Mouse (Mus musculus): ENCODE results near the gene Tsfm. TPM values are rescaled to one million over a fixed set of nuclear protein-coding genes. Genes with fewer than 3 reads are reported as not detected.

The Tsfm gene
- polyA plus RNA-seq, 1 experiment from 2014 or later: 97.1 TPM

GRCm38 (mm10) chr10:126988513-126989165, 42.0 kb downstream of the Tsfm start:
- Histone ChIP-seq H3K27ac (ENCODE audit: low read depth, low read length) (peak overlapping the region; percentile 58), H3K4me2 (peak overlapping the region; percentile 31; the same call in 1 of the 2 replicates), H3K36me3 (ENCODE audit: control insufficient read depth, insufficient read depth, low read length) (peaks cover 8% of the 10 kb centered on the region), H3K27me3 (ENCODE audit: control insufficient read depth, insufficient read depth, low read length) (no peaks in the 10 kb centered on the region), H3K4me3 (ENCODE audit: low read depth, low read length) (no peak overlapping the region), H3K9ac (ENCODE audit: low read depth, low read length) (peak overlapping the region; percentile 49; the same call in 1 of the 2 replicates), H3K4me1 (ENCODE audit: control insufficient read depth, insufficient read depth, low read length) (peaks cover 66% of the 10 kb centered on the region), H3K9me3 (replicated peaks; ENCODE audit: control insufficient read depth, low read length) (no peaks in the 10 kb centered on the region)
- WGBS (ENCODE audit: insufficient replicate concordance): 24% methylated on average over 5 of the region's 5 CpGs
- no peak for ATAC-seq (replicated peaks; ENCODE audit: insufficient number of reproducible peaks, low FRiP score, low TSS enrichment)

DNA sequence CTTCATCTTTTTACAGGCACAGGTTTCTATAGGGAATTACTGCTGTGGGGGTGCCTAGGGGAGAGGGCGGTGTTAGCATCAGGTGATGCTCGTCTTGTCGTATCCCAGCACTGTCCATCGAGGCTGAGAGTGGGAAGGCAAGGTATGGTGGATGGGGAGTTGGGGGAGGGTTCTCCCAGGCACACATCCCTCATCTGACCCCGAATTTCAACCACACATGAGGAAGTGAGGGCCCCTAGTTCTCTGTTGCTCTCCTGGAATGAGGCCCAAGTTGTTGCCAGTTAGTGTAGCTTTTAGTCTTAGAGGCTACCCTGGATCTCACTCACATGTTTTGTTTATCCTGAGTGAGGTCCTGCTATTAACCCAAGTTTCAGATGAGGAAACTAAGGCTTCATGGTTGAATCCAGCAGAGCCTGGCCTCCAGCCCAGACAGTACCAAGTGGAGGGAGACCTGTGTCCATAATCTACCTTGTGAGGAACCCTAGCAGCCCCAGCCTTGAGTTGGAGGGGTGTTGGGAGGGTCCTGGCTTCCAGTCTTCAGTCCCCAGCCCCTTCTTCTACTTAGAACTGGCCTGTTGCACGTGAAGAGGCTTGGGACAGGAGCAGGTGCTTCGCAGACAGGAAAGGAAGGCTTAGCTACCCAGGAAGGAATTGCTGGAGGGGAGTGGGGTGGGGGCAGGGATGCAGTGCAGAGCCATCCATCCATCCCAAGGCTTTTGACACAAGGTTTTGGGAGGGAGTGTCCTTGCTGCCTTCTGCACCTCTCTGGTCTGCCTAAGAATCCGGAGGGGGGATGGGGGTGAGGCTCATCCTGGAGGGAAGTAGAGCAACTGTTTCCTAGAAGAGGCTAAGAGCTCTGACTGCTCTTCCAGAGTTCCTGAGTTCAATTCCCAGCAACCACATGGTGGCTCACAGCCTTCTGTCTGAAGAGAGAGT, 43.2 kb downstream of the Tsfm start:
- H3K4me1 ChIP-seq (ENCODE audit: control insufficient read depth, insufficient read depth, low read length): peaks cover 78% of the 10 kb centered on the region
- peak overlapping the region; percentile 58 for H3K27ac ChIP-seq (ENCODE audit: low read depth, low read length)
- H3K9ac ChIP-seq (ENCODE audit: low read depth, low read length): peak overlapping the region; percentile 55
- WGBS (ENCODE audit: insufficient replicate concordance): 50% methylated on average over 8 of the region's 8 CpGs
- H3K27me3 ChIP-seq (ENCODE audit: control insufficient read depth, insufficient read depth, low read length): no peaks in the 10 kb centered on the region
- H3K9me3 ChIP-seq (replicated peaks; ENCODE audit: control insufficient read depth, low read length): no peaks in the 10 kb centered on the region
- H3K36me3 ChIP-seq (ENCODE audit: control insufficient read depth, insufficient read depth, low read length): peaks cover 3% of the 10 kb centered on the region
- ATAC-seq (replicated peaks; ENCODE audit: insufficient number of reproducible peaks, low FRiP score, low TSS enrichment): no peak
- H3K4me2 ChIP-seq: peak overlapping the region; percentile 36
- H3K4me3 ChIP-seq (ENCODE audit: low read depth, low read length): no peak overlapping the region

GRCm38 (mm10) chr10:126986541-126986961, 44.1 kb downstream of the Tsfm start:
- 48% methylated on average over 4 of the region's 4 CpGs for WGBS (ENCODE audit: insufficient replicate concordance)
- ATAC-seq (replicated peaks; ENCODE audit: insufficient number of reproducible peaks, low FRiP score, low TSS enrichment): peak; percentile 50; the same call in 1 of the 2 replicates
- H3K4me2 ChIP-seq: peak overlapping the region; percentile 36
- no peaks in the 10 kb centered on the region for H3K27me3 ChIP-seq (ENCODE audit: control insufficient read depth, insufficient read depth, low read length)
- H3K9ac ChIP-seq (ENCODE audit: low read depth, low read length): no peak overlapping the region
- peaks cover 87% of the 10 kb centered on the region for H3K4me1 ChIP-seq (ENCODE audit: control insufficient read depth, insufficient read depth, low read length)
- H3K4me3 ChIP-seq (ENCODE audit: low read depth, low read length): no peak overlapping the region
- H3K27ac ChIP-seq (ENCODE audit: low read depth, low read length): peak overlapping the region; percentile 58
- H3K36me3 ChIP-seq (ENCODE audit: control insufficient read depth, insufficient read depth, low read length): no peaks in the 10 kb centered on the region
- no peaks in the 10 kb centered on the region for H3K9me3 ChIP-seq (replicated peaks; ENCODE audit: control insufficient read depth, low read length)

- no peaks in the 10 kb centered on the region for H3K36me3 ChIP-seq (ENCODE audit: control insufficient read depth, insufficient read depth, low read length)
- H3K9me3 ChIP-seq (replicated peaks; ENCODE audit: control insufficient read depth, low read length): no peaks in the 10 kb centered on the region
- 88% methylated on average over 9 of the region's 9 CpGs for WGBS (ENCODE audit: insufficient replicate concordance)
- no peaks in the 10 kb centered on the region for H3K27me3 ChIP-seq (ENCODE audit: control insufficient read depth, insufficient read depth, low read length)
- no peak for ATAC-seq (replicated peaks; ENCODE audit: insufficient number of reproducible peaks, low FRiP score, low TSS enrichment)
- peaks cover 90% of the 10 kb centered on the region for H3K4me1 ChIP-seq (ENCODE audit: control insufficient read depth, insufficient read depth, low read length)
- no peak overlapping the region for H3K27ac ChIP-seq (ENCODE audit: low read depth, low read length)
- no peak overlapping the region for H3K9ac ChIP-seq (ENCODE audit: low read depth, low read length)
- no peak overlapping the region for H3K4me3 ChIP-seq (ENCODE audit: low read depth, low read length)
- no peak overlapping the region for H3K4me2 ChIP-seq
Observed at GRCm38 (mm10) chr10:126985579-126985978, 45.1 kb downstream of the Tsfm start.

- WGBS (ENCODE audit: insufficient replicate concordance): 75% methylated on average over 4 of the region's 4 CpGs
- Histone ChIP-seq H3K9ac (ENCODE audit: low read depth, low read length) (peak overlapping the region; percentile 1; the same call in 1 of the 2 replicates), H3K27ac (ENCODE audit: low read depth, low read length) (peak overlapping the region; percentile 64)
Observed at GRCm38 (mm10) chr10:126985127-126985526, 45.5 kb downstream of the Tsfm start.

DNA sequence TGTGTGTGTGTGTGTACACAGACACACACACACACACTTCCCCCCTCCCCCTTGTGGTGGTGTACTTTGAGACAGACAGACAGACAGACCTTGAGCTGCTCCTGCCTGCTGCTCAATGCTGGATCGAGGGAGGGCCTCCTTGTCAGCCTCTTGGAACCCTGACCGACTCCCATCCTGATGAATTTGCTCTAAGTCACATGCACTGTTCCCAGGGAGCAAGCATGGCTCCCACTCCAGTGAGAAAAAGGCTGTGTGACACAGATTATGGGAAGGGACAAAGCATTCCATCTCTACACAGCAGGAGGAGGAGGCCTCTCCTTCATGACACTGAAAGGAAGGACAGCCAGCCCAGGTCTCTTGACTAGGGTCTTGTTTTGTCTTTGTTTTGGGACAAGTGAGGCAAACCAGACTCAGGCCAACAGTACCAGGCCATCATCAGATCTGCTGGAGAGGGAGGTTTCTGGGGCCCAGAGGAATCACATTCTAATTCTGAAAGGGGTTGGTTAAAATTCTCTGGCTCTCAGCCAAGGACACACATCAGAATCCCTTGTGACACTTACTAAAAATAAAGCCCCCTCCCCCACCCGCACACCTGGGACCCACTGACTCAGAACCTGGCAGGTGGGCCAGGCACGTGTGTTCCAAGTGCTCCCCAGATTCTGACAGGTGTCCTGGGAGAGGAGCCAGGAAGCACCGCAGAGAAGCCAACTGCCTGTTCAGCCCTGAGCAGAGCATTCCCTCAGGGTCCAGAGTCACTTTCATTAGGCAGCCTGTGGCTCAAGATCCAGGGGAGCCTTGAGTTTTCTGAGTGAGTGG, 46.2 kb downstream of the Tsfm start:
- H3K4me1 ChIP-seq (ENCODE audit: control insufficient read depth, insufficient read depth, low read length): peaks cover 86% of the 10 kb centered on the region
- H3K4me3 ChIP-seq (ENCODE audit: low read depth, low read length): no peak overlapping the region
- 38% methylated on average over 5 of the region's 5 CpGs for WGBS (ENCODE audit: insufficient replicate concordance)
- peak overlapping the region; percentile 81 for H3K4me2 ChIP-seq
- no peaks in the 10 kb centered on the region for H3K36me3 ChIP-seq (ENCODE audit: control insufficient read depth, insufficient read depth, low read length)
- peak overlapping the region; percentile 17 for H3K9ac ChIP-seq (ENCODE audit: low read depth, low read length)
- peak overlapping the region; percentile 64 for H3K27ac ChIP-seq (ENCODE audit: low read depth, low read length)
- H3K27me3 ChIP-seq (ENCODE audit: control insufficient read depth, insufficient read depth, low read length): no peaks in the 10 kb centered on the region
- H3K9me3 ChIP-seq (replicated peaks; ENCODE audit: control insufficient read depth, low read length): no peaks in the 10 kb centered on the region
- no peak for ATAC-seq (replicated peaks; ENCODE audit: insufficient number of reproducible peaks, low FRiP score, low TSS enrichment)

More at GRCm38 (mm10) chr10:126985127-126985526, 45.5 kb downstream of the Tsfm start:
- ATAC-seq (replicated peaks; ENCODE audit: insufficient number of reproducible peaks, low FRiP score, low TSS enrichment): no peak
- Histone ChIP-seq H3K4me2 (peak overlapping the region; percentile 81), H3K27me3 (ENCODE audit: control insufficient read depth, insufficient read depth, low read length) (no peaks in the 10 kb centered on the region), H3K9me3 (replicated peaks; ENCODE audit: control insufficient read depth, low read length) (no peaks in the 10 kb centered on the region), H3K4me3 (ENCODE audit: low read depth, low read length) (no peak overlapping the region), H3K4me1 (ENCODE audit: control insufficient read depth, insufficient read depth, low read length) (peaks cover 88% of the 10 kb centered on the region), H3K36me3 (ENCODE audit: control insufficient read depth, insufficient read depth, low read length) (no peaks in the 10 kb centered on the region)

DNA sequence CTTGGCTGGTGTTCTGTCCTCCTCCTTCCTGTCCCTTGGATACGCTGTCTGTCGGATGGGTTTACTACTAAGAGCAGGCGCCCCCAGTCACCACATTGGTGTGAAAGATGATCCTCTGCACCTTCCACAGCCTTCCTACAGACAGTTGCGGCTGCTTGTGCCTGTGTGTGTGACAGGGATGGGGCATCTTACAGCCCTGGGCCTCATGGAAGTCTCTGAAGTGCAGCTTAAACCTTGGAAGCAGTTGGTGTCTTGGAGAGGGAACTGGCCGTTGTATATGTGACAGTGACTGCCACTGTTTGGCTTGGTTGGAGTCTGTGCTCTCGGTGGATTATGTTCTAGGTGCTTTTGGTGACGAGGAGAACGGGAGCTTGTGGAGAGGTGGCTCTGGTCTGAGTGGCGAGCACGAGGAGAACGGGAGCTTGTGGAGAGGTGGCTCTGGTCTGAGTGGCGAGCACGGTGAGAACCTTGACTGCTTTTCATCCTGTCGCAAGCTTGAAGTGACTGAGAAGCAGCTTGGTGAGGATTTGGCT, 47.4 kb downstream of the Tsfm start:
- no peak for ATAC-seq (replicated peaks; ENCODE audit: insufficient number of reproducible peaks, low FRiP score, low TSS enrichment)
- 34% methylated on average over 14 of the region's 14 CpGs for WGBS (ENCODE audit: insufficient replicate concordance)
- no peaks in the 10 kb centered on the region for H3K9me3 ChIP-seq (replicated peaks; ENCODE audit: control insufficient read depth, low read length)
- H3K4me1 ChIP-seq (ENCODE audit: control insufficient read depth, insufficient read depth, low read length): peaks cover 79% of the 10 kb centered on the region
- H3K4me3 ChIP-seq (ENCODE audit: low read depth, low read length): peak overlapping the region; percentile 85; the same call in 1 of the 2 replicates
- H3K27me3 ChIP-seq (ENCODE audit: control insufficient read depth, insufficient read depth, low read length): no peaks in the 10 kb centered on the region
- peak overlapping the region; percentile 64; the same call in 1 of the 2 replicates for H3K27ac ChIP-seq (ENCODE audit: low read depth, low read length)
- peak overlapping the region; percentile 81 for H3K4me2 ChIP-seq
- peak overlapping the region; percentile 59; the same call in 1 of the 2 replicates for H3K9ac ChIP-seq (ENCODE audit: low read depth, low read length)
- H3K36me3 ChIP-seq (ENCODE audit: control insufficient read depth, insufficient read depth, low read length): no peaks in the 10 kb centered on the region

GRCm38 (mm10) chr10:126981746-126982145, 48.9 kb downstream of the Tsfm start:
- Histone ChIP-seq H3K9me3 (replicated peaks; ENCODE audit: control insufficient read depth, low read length) (no peaks in the 10 kb centered on the region), H3K4me3 (ENCODE audit: low read depth, low read length) (peak overlapping the region; percentile 85), H3K4me2 (peak overlapping the region; percentile 81), H3K9ac (ENCODE audit: low read depth, low read length) (peak overlapping the region; percentile 59; the same call in 1 of the 2 replicates), H3K36me3 (ENCODE audit: control insufficient read depth, insufficient read depth, low read length) (no peaks in the 10 kb centered on the region), H3K4me1 (ENCODE audit: control insufficient read depth, insufficient read depth, low read length) (peaks cover 68% of the 10 kb centered on the region), H3K27me3 (ENCODE audit: control insufficient read depth, insufficient read depth, low read length) (no peaks in the 10 kb centered on the region), H3K27ac (ENCODE audit: low read depth, low read length) (no peak overlapping the region)
- no peak for ATAC-seq (replicated peaks; ENCODE audit: insufficient number of reproducible peaks, low FRiP score, low TSS enrichment)
- 63% methylated on average over 3 of the region's 3 CpGs for WGBS (ENCODE audit: insufficient replicate concordance)
